Mouse (Mus musculus): ENCODE data around the gene Sptb. TPM values are rescaled to one million over a fixed set of nuclear protein-coding genes. Genes with fewer than 3 reads are reported as not detected.

Sptb gene
- polyA plus RNA-seq, 1 experiment from 2014 or later: 77.6 TPM

DNA sequence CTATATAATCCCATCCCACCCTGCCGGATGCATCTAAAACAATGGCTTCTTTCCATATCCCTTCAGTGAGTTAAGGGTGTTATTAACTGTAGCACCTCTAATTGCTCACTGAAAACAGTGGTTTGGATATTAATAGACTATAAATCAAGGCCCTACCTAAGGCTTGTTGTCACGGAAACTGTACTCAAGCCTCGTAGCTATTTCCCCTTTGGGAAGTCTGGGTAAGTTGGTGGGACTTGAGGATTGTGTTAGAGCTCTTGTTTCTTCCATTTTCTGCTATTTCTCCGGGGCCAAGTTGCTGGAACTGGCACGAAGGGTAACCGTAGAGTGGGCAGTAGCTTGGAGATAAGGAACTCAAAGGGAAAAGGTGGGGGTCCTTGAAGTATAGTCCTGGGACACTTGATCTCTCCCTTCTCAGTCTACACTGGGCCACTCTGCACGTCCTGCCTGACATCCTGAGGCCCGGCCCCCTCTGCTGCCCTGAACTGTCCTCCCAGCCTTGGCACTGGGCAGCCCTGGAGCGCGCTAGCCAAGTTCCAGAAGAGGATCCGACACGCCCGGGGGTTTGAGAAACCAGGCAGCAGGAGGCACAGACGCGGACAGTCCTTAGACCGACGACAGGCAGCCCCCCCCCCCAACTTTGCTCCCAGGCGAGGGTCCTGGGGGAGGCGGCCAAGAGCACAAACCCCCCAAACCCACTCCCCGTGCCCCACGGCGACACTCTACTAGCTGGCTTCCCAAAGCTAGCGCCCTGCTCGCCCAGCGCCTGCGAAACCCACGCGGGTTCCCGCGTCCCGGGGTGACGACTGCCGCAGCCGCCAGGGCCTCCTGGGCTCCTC lies 1.2 kb downstream of the Sptb start:
- Histone ChIP-seq H3K27me3 (ENCODE audit: control insufficient read depth, insufficient read depth, low read depth, low read length) (peaks cover 10% of the 10 kb centered on the region), H3K4me1 (ENCODE audit: control insufficient read depth, low read depth, low read length) (peaks cover 44% of the 10 kb centered on the region), H3K4me3 (ENCODE audit: low read depth, low read length) (peak overlapping the region; percentile 89), H3K36me3 (ENCODE audit: control insufficient read depth, insufficient read depth) (no peaks in the 10 kb centered on the region; the same call in 1 of the 2 replicates), H3K9me3 (replicated peaks; ENCODE audit: control insufficient read depth, low read length) (no peaks in the 10 kb centered on the region), H3K27ac (ENCODE audit: low read length) (peak overlapping the region; percentile 96), H3K9ac (ENCODE audit: low read depth, low read length) (peak overlapping the region; percentile 98), H3K4me2 (ENCODE audit: low read depth, low read length) (peak overlapping the region; percentile 96)
- WGBS (ENCODE audit: insufficient replicate concordance): 2% methylated on average over 33 of the region's 34 CpGs
- peak; percentile 59 for ATAC-seq (ENCODE audit: low read depth)

DNA sequence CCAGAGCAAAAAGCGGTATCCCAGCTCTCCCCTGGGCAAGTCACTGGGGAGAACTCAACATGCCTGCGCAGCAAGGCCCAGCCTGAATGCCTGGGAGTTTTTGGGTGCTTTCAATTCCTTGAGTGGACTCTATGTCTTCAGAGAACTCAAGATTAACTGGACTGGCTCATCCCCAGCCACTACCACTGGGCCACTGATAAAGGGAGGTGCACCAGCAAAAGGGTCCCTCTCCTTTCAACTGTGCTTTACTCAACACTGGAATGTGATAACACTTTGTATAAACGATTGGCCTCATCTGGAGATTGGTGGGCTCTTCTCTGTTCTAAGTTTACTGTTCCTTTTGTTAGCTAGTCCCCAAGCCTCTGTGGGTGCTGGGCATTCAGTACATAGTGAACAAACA lies 2.2 kb downstream of the Sptb start:
- H3K9ac ChIP-seq (ENCODE audit: low read depth, low read length): peak overlapping the region; percentile 98
- H3K27me3 ChIP-seq (ENCODE audit: control insufficient read depth, insufficient read depth, low read depth, low read length): peaks cover 10% of the 10 kb centered on the region
- H3K9me3 ChIP-seq (replicated peaks; ENCODE audit: control insufficient read depth, low read length): no peaks in the 10 kb centered on the region
- H3K36me3 ChIP-seq (ENCODE audit: control insufficient read depth, insufficient read depth): peaks cover 4% of the 10 kb centered on the region; the same call in 1 of the 2 replicates
- 0 out of 2 replicates have a peak, but pooled peaks have one; percentile 6 for ATAC-seq (ENCODE audit: low read depth)
- H3K27ac ChIP-seq (ENCODE audit: low read length): peak overlapping the region; percentile 96
- peaks cover 50% of the 10 kb centered on the region for H3K4me1 ChIP-seq (ENCODE audit: control insufficient read depth, low read depth, low read length)
- peak overlapping the region; percentile 71 for H3K4me2 ChIP-seq (ENCODE audit: low read depth, low read length)
- H3K4me3 ChIP-seq (ENCODE audit: low read depth, low read length): peak overlapping the region; percentile 89
- WGBS (ENCODE audit: insufficient replicate concordance): 60% methylated on average over 3 of the region's 3 CpGs

DNA sequence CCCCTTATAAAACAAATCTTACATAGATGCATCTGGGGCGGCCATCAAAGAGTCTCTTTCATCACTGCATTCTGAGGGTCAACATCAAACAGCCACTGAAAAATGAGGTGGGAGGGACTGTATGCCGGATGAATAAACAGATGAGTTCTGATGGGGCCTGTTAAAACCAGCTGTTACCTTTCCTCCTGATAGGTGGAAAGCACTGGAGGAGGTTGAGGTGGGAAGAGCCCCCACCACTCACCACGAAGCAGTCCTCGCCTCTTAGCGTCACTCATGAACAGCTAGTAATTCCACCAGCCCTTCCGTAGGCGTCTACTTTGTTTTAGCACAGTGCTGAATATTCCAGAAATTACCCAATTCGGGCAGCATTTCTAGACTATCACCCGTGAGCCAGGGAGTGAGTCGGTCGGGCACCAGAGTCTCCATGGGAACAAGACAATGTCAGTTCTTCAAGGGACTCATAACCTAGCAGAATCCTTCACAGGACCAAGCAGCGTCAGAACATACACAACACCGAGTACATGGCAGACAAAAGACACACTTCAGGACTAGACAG lies 13.9 kb downstream of the Sptb start:
- no peak for ATAC-seq (ENCODE audit: low read depth)
- 86% methylated on average over 13 of the region's 13 CpGs for WGBS (ENCODE audit: insufficient replicate concordance)
- peaks cover 44% of the 10 kb centered on the region for H3K4me1 ChIP-seq (ENCODE audit: control insufficient read depth, low read depth, low read length)

DNA sequence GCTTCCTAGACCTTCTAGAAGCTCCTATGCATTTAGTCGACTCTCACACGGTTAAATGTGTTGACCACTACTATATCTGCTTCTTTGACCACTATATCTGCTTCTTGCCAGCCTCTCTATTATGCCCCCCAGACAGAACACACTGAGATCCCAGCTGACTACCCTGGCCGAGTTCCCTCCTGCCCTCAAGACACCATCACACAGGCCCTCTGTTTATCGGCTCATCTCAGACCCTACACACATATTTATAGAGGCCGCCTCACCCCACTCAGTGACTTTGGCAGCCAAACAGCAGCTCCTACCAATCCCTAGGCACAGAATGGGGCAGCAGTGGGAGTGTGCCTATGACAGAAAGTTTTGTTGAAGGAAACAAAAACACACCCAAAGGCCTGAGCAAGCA lies 14.6 kb downstream of the Sptb start:
- Histone ChIP-seq H3K4me3 (ENCODE audit: low read depth, low read length) (no peak overlapping the region), H3K9ac (ENCODE audit: low read depth, low read length) (peak overlapping the region; percentile 5; the same call in 1 of the 2 replicates), H3K9me3 (replicated peaks; ENCODE audit: control insufficient read depth, low read length) (no peaks in the 10 kb centered on the region), H3K27ac (ENCODE audit: low read length) (no peak overlapping the region), H3K4me1 (ENCODE audit: control insufficient read depth, low read depth, low read length) (peaks cover 45% of the 10 kb centered on the region), H3K36me3 (ENCODE audit: control insufficient read depth, insufficient read depth) (peaks cover 6% of the 10 kb centered on the region; the same call in 1 of the 2 replicates), H3K27me3 (ENCODE audit: control insufficient read depth, insufficient read depth, low read depth, low read length) (no peaks in the 10 kb centered on the region), H3K4me2 (ENCODE audit: low read depth, low read length) (no peak overlapping the region)
- ATAC-seq (ENCODE audit: low read depth): no peak
- 67% methylated on average over 5 of the region's 5 CpGs for WGBS (ENCODE audit: insufficient replicate concordance)

More for the DNA sequence above, 13.9 kb downstream of the Sptb start:
- Histone ChIP-seq H3K4me3 (ENCODE audit: low read depth, low read length) (no peak overlapping the region), H3K27me3 (ENCODE audit: control insufficient read depth, insufficient read depth, low read depth, low read length) (no peaks in the 10 kb centered on the region), H3K27ac (ENCODE audit: low read length) (no peak overlapping the region), H3K36me3 (ENCODE audit: control insufficient read depth, insufficient read depth) (peaks cover 6% of the 10 kb centered on the region; the same call in 1 of the 2 replicates), H3K9ac (ENCODE audit: low read depth, low read length) (no peak overlapping the region; the same call in 1 of the 2 replicates), H3K4me2 (ENCODE audit: low read depth, low read length) (no peak overlapping the region), H3K9me3 (replicated peaks; ENCODE audit: control insufficient read depth, low read length) (no peaks in the 10 kb centered on the region)

DNA sequence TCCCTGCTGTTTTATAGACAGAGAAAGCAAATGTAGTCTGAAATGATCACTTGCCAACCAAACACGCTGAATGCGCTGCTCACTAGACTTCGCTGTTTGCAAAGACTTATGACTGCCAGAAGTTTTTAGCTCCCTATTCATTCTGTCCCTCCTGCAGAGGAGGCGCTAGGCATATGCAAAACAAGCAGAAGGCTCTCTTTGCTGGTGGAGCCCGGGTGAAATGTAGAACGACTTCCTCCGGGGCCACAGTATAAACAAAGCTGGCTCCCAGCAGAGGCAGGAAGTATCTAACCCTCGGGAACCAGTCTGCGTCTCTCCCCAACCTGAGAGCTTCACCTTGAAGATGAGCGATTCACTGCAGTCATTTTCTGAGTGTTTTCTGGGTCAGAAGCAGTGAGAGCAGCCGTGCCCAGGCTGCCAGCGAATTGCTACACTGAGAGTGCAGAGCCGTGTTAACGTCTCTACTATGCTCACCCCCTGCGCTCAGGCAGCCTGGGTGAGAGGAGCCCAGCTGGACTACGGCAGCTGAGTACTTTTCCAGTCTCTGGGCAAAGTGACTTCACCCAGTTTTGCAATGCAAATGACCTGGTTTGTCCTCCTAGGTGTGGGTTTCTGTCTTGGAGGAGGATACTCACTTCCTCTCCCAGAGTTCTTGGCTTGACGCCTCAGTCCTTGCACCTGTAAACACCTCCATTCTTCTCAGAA lies 15.4 kb downstream of the Sptb start:
- Histone ChIP-seq H3K27ac (ENCODE audit: low read length) (0 out of 2 replicates have a peak overlapping the region, but pooled peaks have one; percentile 5), H3K4me2 (ENCODE audit: low read depth, low read length) (no peak overlapping the region), H3K27me3 (ENCODE audit: control insufficient read depth, insufficient read depth, low read depth, low read length) (no peaks in the 10 kb centered on the region), H3K9me3 (replicated peaks; ENCODE audit: control insufficient read depth, low read length) (no peaks in the 10 kb centered on the region), H3K4me1 (ENCODE audit: control insufficient read depth, low read depth, low read length) (peaks cover 50% of the 10 kb centered on the region), H3K9ac (ENCODE audit: low read depth, low read length) (no peak overlapping the region), H3K4me3 (ENCODE audit: low read depth, low read length) (no peak overlapping the region), H3K36me3 (ENCODE audit: control insufficient read depth, insufficient read depth) (peaks cover 6% of the 10 kb centered on the region; the same call in 1 of the 2 replicates)
- no peak for ATAC-seq (ENCODE audit: low read depth)
- 18% methylated on average over 17 of the region's 17 CpGs for WGBS (ENCODE audit: insufficient replicate concordance)

DNA sequence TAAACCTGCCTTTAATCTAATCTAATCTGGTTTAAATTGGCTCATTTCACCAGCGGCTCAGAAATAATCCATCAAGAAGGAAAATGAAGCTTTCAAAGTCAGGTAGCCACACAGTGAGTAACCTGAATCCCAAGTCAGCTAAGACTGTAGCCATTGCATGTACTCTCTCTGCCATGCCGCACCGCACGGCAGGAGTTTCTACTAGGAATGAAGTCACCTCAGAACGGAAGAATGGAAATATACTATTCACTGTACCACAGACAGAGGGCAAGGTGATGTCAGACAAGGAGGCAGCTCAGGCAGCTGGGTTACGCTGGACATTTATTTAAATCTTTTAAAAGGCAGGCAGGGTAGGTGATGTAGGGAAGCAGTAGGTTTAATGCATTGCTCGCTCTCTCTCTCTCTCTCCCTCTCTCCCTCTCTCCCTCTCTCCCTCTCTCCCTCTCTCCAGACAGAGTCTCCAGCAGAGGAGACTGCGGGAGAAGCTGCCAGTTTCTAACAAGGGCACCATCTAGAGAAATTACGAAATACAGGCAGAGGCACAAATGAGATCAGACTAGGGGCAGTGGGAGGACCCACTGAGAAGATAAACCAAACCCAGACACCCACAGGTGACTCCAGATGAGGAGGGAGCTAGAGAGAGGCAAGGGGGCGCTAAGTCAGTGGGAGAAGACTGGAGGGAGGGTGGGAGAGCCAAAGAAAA lies 22.7 kb downstream of the Sptb start:
- Histone ChIP-seq H3K27me3 (ENCODE audit: control insufficient read depth, insufficient read depth, low read depth, low read length) (no peaks in the 10 kb centered on the region), H3K4me3 (ENCODE audit: low read depth, low read length) (no peak overlapping the region), H3K36me3 (ENCODE audit: control insufficient read depth, insufficient read depth) (peaks cover 9% of the 10 kb centered on the region), H3K27ac (ENCODE audit: low read length) (no peak overlapping the region), H3K9ac (ENCODE audit: low read depth, low read length) (no peak overlapping the region), H3K9me3 (replicated peaks; ENCODE audit: control insufficient read depth, low read length) (no peaks in the 10 kb centered on the region), H3K4me2 (ENCODE audit: low read depth, low read length) (no peak overlapping the region), H3K4me1 (ENCODE audit: control insufficient read depth, low read depth, low read length) (peaks cover 75% of the 10 kb centered on the region)
- WGBS (ENCODE audit: insufficient replicate concordance): 81% methylated on average over 10 of the region's 10 CpGs
- ATAC-seq (ENCODE audit: low read depth): no peak

DNA sequence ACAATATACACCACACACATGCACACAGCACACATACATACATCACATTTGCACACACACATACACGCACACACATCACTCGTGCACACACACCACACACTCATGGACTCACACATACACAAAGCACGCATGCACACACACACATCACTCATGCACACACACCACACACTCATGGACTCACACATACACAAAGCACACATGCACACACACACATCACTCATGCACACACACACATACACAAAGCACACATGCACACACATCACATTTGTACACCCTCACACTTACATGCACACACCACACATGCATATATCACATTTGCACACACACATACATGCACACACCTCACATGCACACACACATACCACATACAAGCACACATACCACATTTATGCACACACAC lies 24.7 kb downstream of the Sptb start:
- H3K27ac ChIP-seq (ENCODE audit: low read length): no peak overlapping the region
- ATAC-seq (ENCODE audit: low read depth): no peak
- H3K4me1 ChIP-seq (ENCODE audit: control insufficient read depth, low read depth, low read length): peaks cover 80% of the 10 kb centered on the region
- no peak overlapping the region for H3K4me2 ChIP-seq (ENCODE audit: low read depth, low read length)
- no peak overlapping the region for H3K4me3 ChIP-seq (ENCODE audit: low read depth, low read length)
- no peak overlapping the region for H3K9ac ChIP-seq (ENCODE audit: low read depth, low read length)
- 96% methylated on average over 3 of the region's 3 CpGs for WGBS (ENCODE audit: insufficient replicate concordance)
- no peaks in the 10 kb centered on the region for H3K27me3 ChIP-seq (ENCODE audit: control insufficient read depth, insufficient read depth, low read depth, low read length)
- peaks cover 15% of the 10 kb centered on the region for H3K36me3 ChIP-seq (ENCODE audit: control insufficient read depth, insufficient read depth)
- no peaks in the 10 kb centered on the region for H3K9me3 ChIP-seq (replicated peaks; ENCODE audit: control insufficient read depth, low read length)

DNA sequence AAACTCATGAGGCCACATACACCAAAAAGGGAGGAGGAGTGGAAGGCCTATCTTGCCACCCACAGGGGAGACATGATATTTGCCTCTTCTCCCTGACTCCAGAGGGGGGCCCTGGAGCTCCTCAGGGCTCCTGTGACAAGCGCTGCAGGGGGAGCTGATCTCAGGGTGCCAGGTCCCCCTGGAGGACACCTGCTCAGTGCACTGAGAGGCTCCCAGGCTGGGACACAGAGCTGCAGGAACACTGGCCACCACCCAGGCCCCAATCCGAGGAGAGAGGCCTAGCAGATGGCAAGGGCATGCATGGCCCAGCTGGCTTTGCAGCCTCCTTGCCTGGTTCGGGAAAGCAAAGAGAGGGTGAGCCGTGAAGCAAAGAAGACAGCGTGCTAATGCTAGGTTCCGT lies 25.9 kb downstream of the Sptb start:
- Histone ChIP-seq H3K36me3 (ENCODE audit: control insufficient read depth, insufficient read depth) (peaks cover 18% of the 10 kb centered on the region), H3K4me3 (ENCODE audit: low read depth, low read length) (no peak overlapping the region), H3K4me1 (ENCODE audit: control insufficient read depth, low read depth, low read length) (peaks cover 81% of the 10 kb centered on the region), H3K27me3 (ENCODE audit: control insufficient read depth, insufficient read depth, low read depth, low read length) (no peaks in the 10 kb centered on the region), H3K9ac (ENCODE audit: low read depth, low read length) (0 out of 2 replicates have a peak overlapping the region, but pooled peaks have one; percentile 6), H3K27ac (ENCODE audit: low read length) (no peak overlapping the region), H3K9me3 (replicated peaks; ENCODE audit: control insufficient read depth, low read length) (no peaks in the 10 kb centered on the region), H3K4me2 (ENCODE audit: low read depth, low read length) (no peak overlapping the region)
- 76% methylated on average over 6 of the region's 6 CpGs for WGBS (ENCODE audit: insufficient replicate concordance)
- peak; percentile 33 for ATAC-seq (ENCODE audit: low read depth)
